Comparison of ENCODE assay signal across 11 mouse cellular contexts in genomic region chr5:118619801-118620200, GRCm38 (mm10). TPM values are rescaled to one million over a fixed set of nuclear protein-coding genes. Genes with fewer than 3 reads are reported as not detected.
DNase-seq lines count a peak whose midpoint lies in the region; ATAC-seq and TF ChIP-seq lines count a peak whose summit lies in the region.
"Had no signal": no experiment of that assay in that cellular context is flagged by ENCODE, and none has a peak within 500 bp of the region (broad histone marks: within the 10 kb centered on the region; RNA-seq: fewer than 3 reads in every experiment).

No protein-coding gene starts in this region.

- WGBS in forebrain, embryonic 15.5 days = 33% methylated on average over 7 of the region's 7 CpGs
- 27% methylated on average over 7 of the region's 7 CpGs for WGBS in midbrain, embryonic 12.5 days

- no peaks in the 10 kb centered on the region for H3K9me3 ChIP-seq in E14TG2a.4 (ENCODE audit: low read length)
- no peaks in the 10 kb centered on the region for H3K9me3 ChIP-seq in forebrain, embryonic 15.5 days
- H3K9me3 ChIP-seq in midbrain, embryonic 12.5 days = no peaks in the 10 kb centered on the region

- peaks cover 48% of the 10 kb centered on the region for H3K4me1 ChIP-seq in E14TG2a.4 (replicated peaks; ENCODE audit: low read depth, low read length)
- H3K4me1 ChIP-seq in forebrain, embryonic 15.5 days = peaks cover 60% of the 10 kb centered on the region
- peaks cover 51% of the 10 kb centered on the region for H3K4me1 ChIP-seq in midbrain, embryonic 12.5 days

- DNase-seq in gastrocnemius, adult 18-20 months (ENCODE audit: low spot score) = peak; percentile 44
- DNase-seq in gastrocnemius, postnatal 25 days = no peak
- no peak for DNase-seq in left cerebral cortex, adult 8-10 months (ENCODE audit: low spot score in 2 of 2)
- no peak for DNase-seq in adrenal gland, adult 2 months
- no peak for DNase-seq in left cerebral cortex, postnatal 25 days (ENCODE audit: low spot score in 2 of 2)
- DNase-seq: cerebellum, adult 9-11 months; heart, adult 11 months; layer of hippocampus, adult 9-11 months had no signal

- peak overlapping the region; percentile 39 for H3K27ac ChIP-seq in forebrain, embryonic 15.5 days (replicated peaks)
- H3K27ac ChIP-seq in midbrain, embryonic 12.5 days (replicated peaks) = peak overlapping the region; percentile 61

- H3K36me3 ChIP-seq in E14TG2a.4 (ENCODE audit: insufficient read depth, low read length) = peaks cover 24% of the 10 kb centered on the region; the same call in 1 of the 2 replicates
- H3K36me3 ChIP-seq in forebrain, embryonic 15.5 days = no peaks in the 10 kb centered on the region
- no peaks in the 10 kb centered on the region for H3K36me3 ChIP-seq in midbrain, embryonic 12.5 days

- H3K4me2 ChIP-seq in forebrain, embryonic 15.5 days (replicated peaks) = no peak overlapping the region
- H3K4me2 ChIP-seq in midbrain, embryonic 12.5 days (replicated peaks) = peak overlapping the region; percentile 15; the same call in 1 of the 2 replicates

- no peak overlapping the region for H3K9ac ChIP-seq in forebrain, embryonic 15.5 days (replicated peaks)
- H3K9ac ChIP-seq in midbrain, embryonic 12.5 days (replicated peaks) = no peak overlapping the region

- intact Hi-C loops in left cerebral cortex, postnatal 25 days (cut with DNase I) = no loop called here

- peak overlapping the region; percentile 14; the same call in 1 of the 2 replicates for H3K4me3 ChIP-seq in E14TG2a.4 (replicated peaks; ENCODE audit: low read length)
- no peak overlapping the region for H3K4me3 ChIP-seq in forebrain, embryonic 15.5 days
- H3K4me3 ChIP-seq in midbrain, embryonic 12.5 days = no peak overlapping the region

- no peak for TF ChIP-seq CTCF in E14TG2a.4 (conservative IDR thresholded peaks at IDR 0.05; ENCODE audit: low read length)

- ATAC-seq in forebrain, embryonic 15.5 days (replicated peaks) = peak; percentile 60; the same call in 1 of the 2 replicates
- peak; percentile 83 for ATAC-seq in midbrain, embryonic 12.5 days (ENCODE audit: low FRiP score, low read depth)

- H3K27me3 ChIP-seq in E14TG2a.4 (ENCODE audit: insufficient read depth, low read length) = no peaks in the 10 kb centered on the region
- no peaks in the 10 kb centered on the region for H3K27me3 ChIP-seq in forebrain, embryonic 15.5 days
- H3K27me3 ChIP-seq in midbrain, embryonic 12.5 days = peaks cover 6% of the 10 kb centered on the region; the same call in 1 of the 2 replicates

RNA-seq across cellular contexts. Expression of gene Med13l, which starts 59.3 kb away (rescaled TPM):
- 10 to 100 TPM; 25.1 to 25.6 TPM for total RNA-seq in gastrocnemius, adult 18-20 months (2021)
- total RNA-seq in gastrocnemius, postnatal 25 days (2021) = 10 to 100 TPM; 19.7 to 22.7 TPM
- polyA plus RNA-seq in forebrain, embryonic 15.5 days (2015; fragmentation: Nextera tagmentation; extraction: Ambion mirVana) = 23.7 and 23.9 TPM in 2 replicates
- 14.5 and 14.7 TPM in 2 replicates for polyA plus RNA-seq in midbrain, embryonic 12.5 days (2016; fragmentation: Nextera tagmentation; extraction: Ambion mirVana)
- 100 to 1,000 TPM in 2 of 4 experiments, 10 to 100 TPM in 2; 91.8 to 110 (median 101) TPM for total RNA-seq in left cerebral cortex, adult 8-10 months (2022)
- 10 to 100 TPM; 31.5 to 34.3 TPM for total RNA-seq in adrenal gland, adult 2 months (2021)
- 14.1 and 17.0 TPM in 2 replicates for polyA plus RNA-seq in adrenal gland, adult 2 months (2012; rRNA removed)
- 100 to 1,000 TPM; 101 to 104 TPM for total RNA-seq in left cerebral cortex, postnatal 25 days (2021)
